Mouse (Mus musculus): ENCODE data around the gene Exoc2. TPM values are rescaled to one million over a fixed set of nuclear protein-coding genes. Genes with fewer than 3 reads are reported as not detected.

Exoc2 gene
- polyA plus RNA-seq (2014; fragmentation: Nextera tagmentation; extraction: Ambion mirVana): 54.6 and 63.5 TPM in 2 replicates

DNA sequence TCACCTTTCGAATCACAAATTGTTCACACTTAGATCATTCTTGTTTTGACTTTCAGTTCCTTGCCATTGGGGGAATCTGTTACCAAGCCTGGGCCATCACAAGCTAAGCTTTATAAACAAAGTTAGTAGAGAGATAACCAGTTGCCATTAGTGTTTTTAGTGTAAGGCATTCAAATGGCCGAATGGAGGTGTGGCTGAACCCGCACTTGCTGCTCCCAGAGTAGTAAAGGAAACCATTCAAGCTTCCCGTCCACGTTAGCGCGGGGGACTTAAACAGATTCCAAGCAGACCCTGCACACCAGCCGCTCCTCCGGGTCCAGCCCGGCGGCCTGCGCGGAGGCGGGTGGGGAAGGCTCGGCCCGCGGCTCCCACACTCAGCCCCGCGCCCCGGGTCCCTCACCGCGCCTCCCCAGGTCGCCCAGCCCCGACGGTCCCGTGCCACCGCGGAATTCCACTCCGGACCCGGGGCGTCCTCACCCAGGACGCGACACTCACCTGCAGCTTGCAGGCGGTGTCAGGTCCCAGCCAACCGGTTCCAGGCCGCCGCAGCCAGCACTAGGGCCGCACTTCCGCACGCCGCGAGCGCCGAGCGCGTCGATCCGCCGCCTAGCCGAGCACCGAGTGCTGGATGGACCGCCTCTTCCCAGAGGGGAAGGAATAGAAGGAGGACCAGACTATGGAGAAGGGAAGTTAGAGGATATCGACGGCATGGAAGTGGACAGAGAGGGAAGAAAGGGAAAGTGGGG is at the start of gene Exoc2, which contains the start of gene Gm5447:
Gene Exoc2 (minus strand): TSS at position 593 of the 746 bp plus-strand sequence.
Gene Gm5447 (plus strand): TSS at position 704 of the 746 bp plus-strand sequence.
- Histone ChIP-seq H3K4me1 (ENCODE audit: control insufficient read depth, insufficient read depth, low read length) (peaks cover 6% of the 10 kb centered on the region; the same call in 1 of the 2 replicates), H3K9ac (ENCODE audit: low read length) (peak within 1 kb of the TSS; percentile 90), H3K36me3 (ENCODE audit: control insufficient read depth, insufficient read depth, low read length) (no peaks in the 10 kb centered on the region), H3K4me2 (ENCODE audit: low read length) (peak within 1 kb of the TSS; percentile 54), H3K27ac (ENCODE audit: low read depth, low read length) (peak within 1 kb of the TSS; percentile 78), H3K9me3 (replicated peaks; ENCODE audit: control insufficient read depth, low read length) (no peaks in the 10 kb centered on the region), H3K27me3 (replicated peaks; ENCODE audit: control insufficient read depth, insufficient read depth, low read length) (no peaks in the 10 kb centered on the region), H3K4me3 (ENCODE audit: low read depth, low read length) (peak within 1 kb of the TSS; percentile 80)
- under 1% methylated on average over 54 of the region's 54 CpGs for WGBS
- ATAC-seq (peak; percentile 98), DNase-seq (ENCODE audit: low spot score) (peak; percentile 90)

DNA sequence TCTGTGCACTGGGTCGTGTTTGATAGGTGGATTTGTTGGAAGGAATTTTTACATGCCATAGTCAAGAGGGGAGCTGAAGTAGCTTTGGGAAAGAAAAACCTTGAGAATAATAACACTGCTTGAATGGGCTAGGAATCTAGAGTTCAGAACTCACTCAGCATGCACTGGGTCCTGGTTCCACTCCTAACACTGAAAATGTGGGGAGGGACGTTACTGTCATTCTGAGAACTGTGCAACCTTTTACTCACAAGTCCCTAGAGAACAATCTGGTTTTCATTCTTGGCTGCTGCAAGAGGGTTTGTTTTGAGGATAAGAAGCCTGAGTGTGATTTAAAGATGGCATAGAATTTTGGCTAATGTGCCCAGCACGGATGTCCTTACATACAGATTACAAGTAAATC is 49.8 kb upstream of the Exoc2 start:
- Histone ChIP-seq H3K4me1 (ENCODE audit: control insufficient read depth, insufficient read depth, low read length) (no peaks in the 10 kb centered on the region), H3K9ac (ENCODE audit: low read length) (no peak overlapping the region), H3K27ac (ENCODE audit: low read depth, low read length) (no peak overlapping the region), H3K4me2 (ENCODE audit: low read length) (no peak overlapping the region), H3K36me3 (ENCODE audit: control insufficient read depth, insufficient read depth, low read length) (no peaks in the 10 kb centered on the region), H3K27me3 (replicated peaks; ENCODE audit: control insufficient read depth, insufficient read depth, low read length) (no peaks in the 10 kb centered on the region), H3K4me3 (ENCODE audit: low read depth, low read length) (no peak overlapping the region), H3K9me3 (replicated peaks; ENCODE audit: control insufficient read depth, low read length) (no peaks in the 10 kb centered on the region)
- no peak for DNase-seq (ENCODE audit: low spot score)
- 78% methylated on average over 3 of the region's 3 CpGs for WGBS
- no peak for ATAC-seq

DNA sequence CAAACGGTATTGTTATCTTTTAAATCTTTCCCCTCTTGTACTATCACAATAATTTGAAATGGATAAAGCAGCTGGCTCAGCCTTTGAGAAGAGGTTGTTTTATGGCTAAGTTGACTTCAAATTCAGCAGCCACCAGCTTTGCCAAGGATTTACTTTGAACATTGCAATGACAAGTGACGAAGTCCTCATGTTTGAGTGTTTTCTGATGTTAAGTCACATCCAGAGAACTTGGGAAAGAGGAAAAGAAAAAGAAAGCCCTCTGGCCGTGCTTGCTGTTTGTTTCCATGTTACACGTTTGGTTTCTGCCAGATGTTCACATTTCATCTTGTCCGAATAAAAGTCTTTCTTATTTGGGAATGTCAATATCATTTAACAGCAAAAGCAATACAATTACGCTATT is 48.0 kb upstream of the Exoc2 start:
- Histone ChIP-seq H3K36me3 (ENCODE audit: control insufficient read depth, insufficient read depth, low read length) (no peaks in the 10 kb centered on the region), H3K9me3 (replicated peaks; ENCODE audit: control insufficient read depth, low read length) (no peaks in the 10 kb centered on the region), H3K4me3 (ENCODE audit: low read depth, low read length) (no peak overlapping the region), H3K27me3 (replicated peaks; ENCODE audit: control insufficient read depth, insufficient read depth, low read length) (no peaks in the 10 kb centered on the region), H3K4me1 (ENCODE audit: control insufficient read depth, insufficient read depth, low read length) (no peaks in the 10 kb centered on the region), H3K9ac (ENCODE audit: low read length) (no peak overlapping the region), H3K27ac (ENCODE audit: low read depth, low read length) (no peak overlapping the region), H3K4me2 (ENCODE audit: low read length) (no peak overlapping the region)
- 83% methylated on average over 6 of the region's 6 CpGs for WGBS
- ATAC-seq (no peak), DNase-seq (ENCODE audit: low spot score) (no peak)

DNA sequence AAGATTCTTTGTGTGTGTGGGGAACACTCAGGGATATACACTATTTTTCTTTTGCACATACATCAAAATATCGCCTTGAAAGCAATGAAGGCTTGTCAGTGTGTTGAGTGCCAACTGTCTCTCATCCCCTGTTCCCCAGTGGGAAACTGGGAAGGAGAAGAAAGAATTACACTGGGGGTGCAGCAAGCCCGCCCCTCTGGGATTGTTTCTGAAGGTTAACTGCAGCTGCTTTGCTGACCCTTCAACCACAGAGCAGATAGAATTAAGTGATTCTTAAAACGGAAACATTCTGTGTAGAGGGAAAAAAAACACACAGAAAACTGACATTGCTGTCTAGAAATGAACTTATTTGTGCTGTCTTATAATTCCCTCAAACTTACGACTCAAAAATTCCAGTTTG is 47.6 kb upstream of the Exoc2 start:
- Histone ChIP-seq H3K4me2 (ENCODE audit: low read length) (no peak overlapping the region), H3K36me3 (ENCODE audit: control insufficient read depth, insufficient read depth, low read length) (no peaks in the 10 kb centered on the region), H3K27me3 (replicated peaks; ENCODE audit: control insufficient read depth, insufficient read depth, low read length) (no peaks in the 10 kb centered on the region), H3K9ac (ENCODE audit: low read length) (no peak overlapping the region), H3K4me1 (ENCODE audit: control insufficient read depth, insufficient read depth, low read length) (no peaks in the 10 kb centered on the region), H3K4me3 (ENCODE audit: low read depth, low read length) (no peak overlapping the region), H3K27ac (ENCODE audit: low read depth, low read length) (no peak overlapping the region), H3K9me3 (replicated peaks; ENCODE audit: control insufficient read depth, low read length) (no peaks in the 10 kb centered on the region)
- WGBS: 70% methylated on average over 4 of the region's 4 CpGs
- DNase-seq (ENCODE audit: low spot score): no peak
- no peak for ATAC-seq

DNA sequence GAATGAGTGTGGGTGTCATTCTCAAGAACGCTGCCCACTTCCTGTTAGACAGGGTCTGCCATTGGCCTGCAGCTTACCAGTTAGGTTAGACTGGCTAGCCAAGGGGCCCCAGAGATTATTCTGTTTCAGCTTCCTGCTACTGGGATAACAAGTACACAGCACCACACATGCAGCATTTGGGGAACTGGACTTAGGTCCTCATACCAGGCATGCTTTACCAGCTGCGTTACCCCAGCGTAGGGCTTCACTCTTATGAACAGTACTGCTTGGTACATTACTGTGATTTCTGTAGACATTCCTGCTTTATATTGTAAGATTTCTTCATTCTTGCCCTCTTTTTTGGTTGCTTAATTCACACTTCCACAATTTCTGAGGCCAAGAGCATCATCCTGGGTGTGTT is 43.7 kb upstream of the Exoc2 start:
- no peaks in the 10 kb centered on the region for H3K27me3 ChIP-seq (replicated peaks; ENCODE audit: control insufficient read depth, insufficient read depth, low read length)
- H3K9me3 ChIP-seq (replicated peaks; ENCODE audit: control insufficient read depth, low read length): no peaks in the 10 kb centered on the region
- DNase-seq (ENCODE audit: low spot score) (no peak), ATAC-seq (no peak)
- WGBS: 92% methylated on average over 3 of the region's 3 CpGs
- H3K27ac ChIP-seq (ENCODE audit: low read depth, low read length): no peak overlapping the region
- H3K9ac ChIP-seq (ENCODE audit: low read length): no peak overlapping the region
- H3K4me2 ChIP-seq (ENCODE audit: low read length): no peak overlapping the region
- H3K4me1 ChIP-seq (ENCODE audit: control insufficient read depth, insufficient read depth, low read length): no peaks in the 10 kb centered on the region
- no peak overlapping the region for H3K4me3 ChIP-seq (ENCODE audit: low read depth, low read length)
- no peaks in the 10 kb centered on the region for H3K36me3 ChIP-seq (ENCODE audit: control insufficient read depth, insufficient read depth, low read length)

DNA sequence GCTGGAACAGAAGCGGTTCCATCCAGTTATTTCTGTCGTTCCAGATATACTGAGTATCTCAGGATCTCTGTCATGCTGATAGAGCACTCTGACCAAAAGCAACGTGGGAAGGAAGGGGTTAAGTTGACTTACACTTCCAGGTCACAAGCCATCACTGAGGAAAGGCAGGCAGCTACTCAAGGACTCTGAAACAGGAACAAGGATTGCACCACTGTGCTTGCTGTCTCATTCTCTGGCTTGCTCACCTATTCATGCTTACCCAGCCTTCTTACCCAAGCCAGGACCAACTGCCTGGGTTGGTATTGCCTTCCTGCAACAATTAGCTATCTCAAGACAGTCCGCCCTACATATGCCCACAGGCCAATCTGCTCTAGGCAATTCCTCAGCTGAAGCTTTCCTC is 31.1 kb upstream of the Exoc2 start:
- ATAC-seq: no peak
- Histone ChIP-seq H3K4me3 (ENCODE audit: low read depth, low read length) (no peak overlapping the region), H3K4me2 (ENCODE audit: low read length) (no peak overlapping the region), H3K27ac (ENCODE audit: low read depth, low read length) (no peak overlapping the region), H3K9ac (ENCODE audit: low read length) (no peak overlapping the region), H3K4me1 (ENCODE audit: control insufficient read depth, insufficient read depth, low read length) (no peaks in the 10 kb centered on the region), H3K36me3 (ENCODE audit: control insufficient read depth, insufficient read depth, low read length) (no peaks in the 10 kb centered on the region), H3K9me3 (replicated peaks; ENCODE audit: control insufficient read depth, low read length) (no peaks in the 10 kb centered on the region), H3K27me3 (replicated peaks; ENCODE audit: control insufficient read depth, insufficient read depth, low read length) (no peaks in the 10 kb centered on the region)
- WGBS: 84% methylated on average over 4 of the region's 4 CpGs
- DNase-seq (ENCODE audit: low spot score): no peak

DNA sequence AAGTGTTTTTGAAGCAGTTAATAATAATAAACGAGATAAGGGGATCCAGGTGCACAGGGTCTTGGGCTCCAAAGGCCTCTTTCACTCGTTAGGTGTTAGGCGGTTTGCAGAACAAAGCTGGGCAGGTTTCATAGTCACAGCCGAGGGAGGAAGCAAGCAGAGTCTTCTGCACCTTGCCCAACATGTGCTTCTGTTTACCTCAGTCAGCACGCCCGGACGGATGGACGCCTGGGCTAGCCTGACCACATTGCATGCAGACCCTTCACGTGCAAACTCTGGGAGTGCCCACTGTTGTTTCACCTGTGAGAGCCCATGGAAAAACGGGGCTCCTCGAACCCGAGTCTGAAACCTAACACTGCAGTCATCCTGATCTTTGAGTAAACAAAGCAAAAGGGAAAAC is 30.6 kb upstream of the Exoc2 start:
- H3K9ac ChIP-seq (ENCODE audit: low read length): no peak overlapping the region

DNA sequence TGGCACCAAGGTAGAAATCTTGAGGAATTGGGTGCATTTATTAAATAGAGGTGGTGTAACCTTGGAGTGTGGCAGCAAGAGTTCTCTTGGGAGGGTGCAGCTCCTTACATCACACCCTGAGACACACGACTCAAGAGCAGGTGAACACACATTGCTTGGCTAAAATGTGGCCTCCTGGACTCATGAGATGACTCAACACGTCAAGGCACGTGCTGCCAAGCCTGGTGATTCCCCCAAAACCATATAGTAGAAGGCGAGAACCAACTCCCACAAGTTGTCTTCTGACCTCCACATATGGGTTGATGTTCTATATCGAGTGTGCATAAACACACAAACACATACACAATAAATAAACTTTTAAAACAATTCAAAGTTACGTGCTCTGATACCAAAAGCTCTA is 25.9 kb upstream of the Exoc2 start:
- no peaks in the 10 kb centered on the region for H3K4me1 ChIP-seq (ENCODE audit: control insufficient read depth, insufficient read depth, low read length)
- H3K27me3 ChIP-seq (replicated peaks; ENCODE audit: control insufficient read depth, insufficient read depth, low read length): no peaks in the 10 kb centered on the region
- no peak overlapping the region for H3K9ac ChIP-seq (ENCODE audit: low read length)
- H3K4me2 ChIP-seq (ENCODE audit: low read length): no peak overlapping the region
- H3K9me3 ChIP-seq (replicated peaks; ENCODE audit: control insufficient read depth, low read length): no peaks in the 10 kb centered on the region
- H3K27ac ChIP-seq (ENCODE audit: low read depth, low read length): no peak overlapping the region
- H3K4me3 ChIP-seq (ENCODE audit: low read depth, low read length): no peak overlapping the region
- DNase-seq (ENCODE audit: low spot score): no peak
- 87% methylated on average over 6 of the region's 6 CpGs for WGBS
- ATAC-seq: no peak
- H3K36me3 ChIP-seq (ENCODE audit: control insufficient read depth, insufficient read depth, low read length): no peaks in the 10 kb centered on the region

More for the DNA sequence above, 30.6 kb upstream of the Exoc2 start:
- ATAC-seq (no peak), DNase-seq (ENCODE audit: low spot score) (no peak)
- no peaks in the 10 kb centered on the region for H3K27me3 ChIP-seq (replicated peaks; ENCODE audit: control insufficient read depth, insufficient read depth, low read length)
- 60% methylated on average over 12 of the region's 12 CpGs for WGBS
- H3K27ac ChIP-seq (ENCODE audit: low read depth, low read length): no peak overlapping the region
- H3K36me3 ChIP-seq (ENCODE audit: control insufficient read depth, insufficient read depth, low read length): no peaks in the 10 kb centered on the region
- H3K4me2 ChIP-seq (ENCODE audit: low read length): no peak overlapping the region
- H3K9me3 ChIP-seq (replicated peaks; ENCODE audit: control insufficient read depth, low read length): no peaks in the 10 kb centered on the region
- H3K4me1 ChIP-seq (ENCODE audit: control insufficient read depth, insufficient read depth, low read length): no peaks in the 10 kb centered on the region
- no peak overlapping the region for H3K4me3 ChIP-seq (ENCODE audit: low read depth, low read length)

DNA sequence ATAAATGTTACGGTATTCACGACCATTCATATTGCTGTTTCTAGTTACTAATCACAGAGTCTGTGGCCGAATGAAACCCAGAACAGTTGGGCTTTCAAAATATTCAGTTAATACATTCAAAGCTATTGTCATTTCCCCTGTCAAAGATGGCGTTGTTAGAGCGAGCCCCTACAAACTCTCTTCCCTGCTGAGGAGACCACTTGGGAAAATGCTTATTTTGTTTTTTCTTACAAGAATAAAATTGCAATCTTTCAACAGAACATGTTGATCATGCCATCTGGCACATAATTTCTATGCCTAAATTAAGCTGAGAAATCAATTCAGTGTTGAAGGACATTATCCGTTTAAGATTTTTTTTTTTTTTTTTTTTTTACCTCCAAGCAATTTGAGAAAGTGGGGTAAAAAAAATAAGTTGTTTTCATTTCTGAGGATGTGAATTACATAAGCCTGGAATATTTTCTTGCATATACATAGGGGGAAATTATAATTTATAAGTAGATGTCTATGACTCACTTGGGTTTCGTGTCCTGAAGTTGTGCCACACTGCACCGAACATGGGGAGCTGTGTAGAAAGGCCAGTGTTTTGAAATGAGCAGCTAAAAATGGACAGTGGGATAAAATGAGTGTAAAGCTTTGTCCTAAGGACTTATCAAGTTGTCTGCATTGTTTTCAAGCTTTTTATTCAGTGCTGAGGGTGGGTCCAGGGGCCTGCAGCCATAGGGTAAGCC is 23.8 kb upstream of the Exoc2 start:
- Histone ChIP-seq H3K4me3 (ENCODE audit: low read depth, low read length) (no peak overlapping the region), H3K4me1 (ENCODE audit: control insufficient read depth, insufficient read depth, low read length) (no peaks in the 10 kb centered on the region), H3K36me3 (ENCODE audit: control insufficient read depth, insufficient read depth, low read length) (no peaks in the 10 kb centered on the region), H3K9ac (ENCODE audit: low read length) (no peak overlapping the region), H3K9me3 (replicated peaks; ENCODE audit: control insufficient read depth, low read length) (no peaks in the 10 kb centered on the region), H3K27me3 (replicated peaks; ENCODE audit: control insufficient read depth, insufficient read depth, low read length) (no peaks in the 10 kb centered on the region), H3K4me2 (ENCODE audit: low read length) (no peak overlapping the region), H3K27ac (ENCODE audit: low read depth, low read length) (no peak overlapping the region)
- DNase-seq (ENCODE audit: low spot score): peak; percentile 38
- no peak for ATAC-seq
- 74% methylated on average over 8 of the region's 8 CpGs for WGBS

Data from forebrain, embryonic 14.5 days (tissue).